Mouse (Mus musculus) cerebellum, postnatal 4 days (tissue): ENCODE data around the gene Asb14.
"Not testable (repeated sequence)": the region's sequence is repeated elsewhere in the genome, so short reads cannot be mapped to it uniquely, and the experiment has no call there.

Experiments used
- DNase-seq, 2 experiments: peaks; one replicate each; pipeline ENCODE4 v3.0.0; 2022; ENCODE audit warnings: low spot score in 2 of 2, mixed read lengths in 1 of 2

The Asb14 gene

GRCm38 (mm10) chr14:26894392-26894791 is at the start of gene Asb14:
TSS of gene Asb14 (plus strand) at chr14:26894557.
- DNase-seq = no peak

DNA sequence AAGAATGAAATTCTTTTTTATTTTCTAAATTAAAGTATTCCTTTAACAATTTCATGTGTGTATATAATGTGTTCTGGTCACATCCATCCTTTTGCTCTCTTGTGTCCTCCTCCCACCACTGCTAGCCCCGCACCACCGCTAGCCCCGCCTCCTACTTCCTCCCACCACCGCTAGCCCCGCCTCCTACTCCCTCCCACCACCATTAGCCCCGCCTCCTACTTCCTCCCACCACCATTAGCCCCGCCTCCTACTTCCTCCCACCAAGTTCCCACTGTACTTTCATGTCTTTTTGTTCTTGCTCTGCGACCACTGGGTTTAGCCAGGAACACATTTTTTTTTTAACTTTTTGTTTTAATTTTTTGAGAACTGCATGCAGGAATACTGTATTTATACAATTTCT is 41.3 kb upstream of the Asb14 start:
- DNase-seq = no peak

- DNase-seq = no peak
Measured at GRCm38 (mm10) chr14:26854066-26854465, 40.3 kb upstream of the Asb14 start.

GRCm38 (mm10) chr14:26858364-26858763 is 36.0 kb upstream of the Asb14 start:
- no peak for DNase-seq

DNA sequence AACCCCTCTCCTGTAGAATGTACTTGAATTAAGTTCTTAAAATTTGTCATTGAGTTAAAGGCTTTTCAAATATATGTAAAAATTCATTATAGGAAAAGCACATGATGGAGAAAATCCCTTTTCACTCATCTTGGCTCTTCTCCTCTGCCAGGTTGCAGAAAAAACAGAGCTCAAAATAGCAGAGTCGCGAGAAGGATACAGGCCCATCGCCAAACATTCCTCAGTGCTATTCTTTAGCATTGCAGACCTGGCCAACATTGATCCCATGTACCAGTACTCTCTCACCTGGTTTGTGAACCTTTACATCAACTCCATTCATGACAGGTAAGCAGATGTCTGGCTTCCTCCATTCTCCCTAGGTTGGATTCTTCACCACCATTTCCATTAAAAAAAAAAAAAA is 35.3 kb upstream of the Asb14 start:
- no peak for DNase-seq

- no peak for DNase-seq
Measured at GRCm38 (mm10) chr14:26867356-26867755, 27.0 kb upstream of the Asb14 start.

GRCm38 (mm10) chr14:26868299-26868698 is 26.1 kb upstream of the Asb14 start:
- no peak for DNase-seq

DNA sequence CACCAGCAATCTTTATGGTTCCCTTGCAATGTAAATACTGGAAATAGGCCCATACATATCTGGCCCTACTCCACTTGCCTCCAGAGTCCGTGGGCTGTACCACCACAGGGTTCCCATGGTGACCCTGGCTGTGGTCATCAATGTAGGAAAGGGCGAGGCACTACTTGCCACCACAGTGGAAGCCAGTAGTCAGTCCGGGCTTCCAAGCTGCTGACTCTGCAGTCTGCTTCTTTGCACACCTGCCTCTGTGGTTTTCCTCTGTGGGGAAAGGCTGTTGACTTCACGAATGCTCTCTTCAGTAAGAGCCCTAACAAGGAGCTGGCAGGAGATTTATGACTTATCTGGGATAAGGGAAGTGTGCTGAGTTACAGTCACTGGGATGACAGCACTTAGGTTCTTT is 15.6 kb upstream of the Asb14 start:
- DNase-seq = no peak

- no peak for DNase-seq
Measured at GRCm38 (mm10) chr14:26879976-26880375, 14.4 kb upstream of the Asb14 start.

- no peak for DNase-seq
Measured at GRCm38 (mm10) chr14:26881700-26882099, 12.7 kb upstream of the Asb14 start.

DNA sequence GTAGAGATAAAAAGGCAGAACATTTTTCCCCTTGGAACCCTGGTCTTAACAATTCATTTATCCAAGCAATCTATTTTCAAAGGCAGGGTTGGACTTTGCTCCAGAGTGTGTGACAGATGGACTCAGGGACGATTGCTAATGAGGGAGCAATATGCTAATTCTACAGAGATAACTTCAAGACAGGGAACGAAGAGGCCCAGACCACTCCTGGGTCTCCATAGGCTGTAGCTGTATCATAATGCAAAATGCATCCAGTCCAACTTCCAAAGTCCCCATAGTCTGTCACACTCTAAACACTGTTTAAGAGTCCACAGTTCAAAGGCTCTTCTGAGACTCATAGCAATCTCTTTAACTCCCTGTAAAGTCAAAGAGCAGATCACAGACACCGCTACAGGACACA is 7.1 kb upstream of the Asb14 start:
- DNase-seq = no peak

DNA sequence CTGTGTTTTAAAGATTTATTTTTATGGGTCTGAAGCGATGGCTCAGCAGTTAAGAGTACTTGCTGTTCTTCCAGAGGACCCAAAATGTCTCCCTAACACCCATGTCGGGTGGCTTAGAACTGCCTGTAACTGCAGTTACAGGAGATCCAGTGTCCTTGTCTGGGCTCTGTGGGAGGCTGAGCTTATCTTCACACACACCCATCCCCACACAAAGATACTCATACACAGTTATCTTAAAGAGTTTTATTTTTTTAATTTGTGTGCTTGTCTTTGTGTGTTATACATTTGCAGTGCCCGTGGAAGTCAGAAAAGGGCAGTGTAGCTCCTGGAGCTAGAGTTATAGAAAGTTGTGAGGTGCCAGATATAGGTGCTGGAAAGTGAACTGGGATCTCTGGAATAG is 3.6 kb upstream of the Asb14 start:
- no peak for DNase-seq

- DNase-seq = no peak
Measured at GRCm38 (mm10) chr14:26899490-26899889, 5.1 kb downstream of the Asb14 start.

DNA sequence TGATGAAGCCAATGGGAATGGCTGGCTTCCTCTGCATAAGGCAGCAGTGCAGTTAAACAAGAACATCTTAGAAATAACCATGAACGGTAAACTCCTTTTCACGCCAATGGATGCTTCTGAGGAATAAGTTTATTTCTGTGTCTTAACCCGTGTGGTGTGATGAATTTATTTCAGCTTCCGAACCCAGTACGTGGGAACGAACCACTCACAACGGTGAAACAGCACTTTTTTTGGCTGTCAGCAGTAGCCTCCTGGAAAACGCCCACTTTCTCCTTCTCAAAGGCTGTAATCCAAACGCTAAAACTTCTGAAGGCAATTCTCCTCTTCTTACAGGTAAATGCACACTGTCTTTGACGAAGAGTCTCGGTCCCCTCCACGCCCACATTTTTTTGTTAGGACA is 6.5 kb downstream of the Asb14 start:
- no peak for DNase-seq

GRCm38 (mm10) chr14:26907401-26907800 is 13.0 kb downstream of the Asb14 start:
- no peak for DNase-seq

DNA sequence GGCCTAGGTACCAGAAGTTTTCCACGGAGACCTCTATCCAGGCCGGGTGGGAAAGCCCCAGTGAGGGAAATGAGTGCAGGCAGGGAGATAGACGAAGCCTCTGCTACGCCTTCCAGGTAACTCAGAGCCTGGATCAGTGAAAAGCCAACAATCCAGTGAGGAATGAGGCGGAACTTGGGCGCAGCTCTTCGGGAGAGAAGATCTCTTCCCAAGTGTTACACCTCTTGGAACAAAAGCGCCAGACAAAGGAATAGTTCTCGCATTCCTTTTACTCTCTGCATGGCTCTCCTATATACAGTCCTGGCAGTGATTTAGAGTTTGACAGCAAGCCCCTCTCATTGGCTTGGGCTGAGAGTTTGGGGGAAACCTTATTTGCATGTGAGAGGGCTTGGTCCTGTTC is 16.1 kb downstream of the Asb14 start:
- not testable (repeated sequence) for DNase-seq

DNA sequence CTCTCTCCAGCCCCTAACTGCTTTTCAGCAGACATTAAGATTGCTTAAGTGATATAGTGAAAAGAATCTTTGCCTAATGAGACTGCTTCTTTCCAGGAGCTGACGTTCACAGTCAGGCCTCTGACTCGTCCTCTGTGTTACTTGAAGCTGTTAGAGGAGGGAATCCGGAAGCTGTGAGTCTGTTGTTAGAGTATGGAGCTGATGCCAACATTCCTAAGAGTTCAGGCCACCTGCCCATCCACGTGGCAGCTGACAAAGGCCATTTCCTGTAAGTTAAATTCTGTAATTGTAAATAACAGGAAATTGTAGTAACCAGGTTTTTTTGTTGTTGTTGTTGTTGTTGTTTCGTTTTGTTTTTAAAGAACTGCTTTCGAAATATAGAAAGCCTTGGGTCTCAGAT is 16.8 kb downstream of the Asb14 start:
- no peak for DNase-seq

DNA sequence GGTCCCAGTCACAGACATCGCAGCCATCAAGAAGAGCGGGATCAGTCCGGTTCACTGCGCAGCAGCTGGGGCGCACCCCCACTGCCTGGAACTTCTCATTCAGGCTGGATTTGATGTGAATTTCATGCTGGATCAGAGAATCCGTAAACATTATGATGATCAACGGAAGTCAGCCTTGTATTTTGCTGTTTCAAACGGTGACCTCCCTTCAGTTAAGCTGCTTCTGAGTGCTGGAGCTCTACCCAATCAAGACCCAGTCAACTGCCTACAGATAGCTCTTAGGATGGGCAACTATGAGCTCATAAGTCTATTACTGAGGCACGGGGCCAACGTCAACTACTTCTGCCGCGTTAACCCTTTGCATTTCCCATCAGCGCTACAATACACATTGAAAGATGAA is 17.5 kb downstream of the Asb14 start:
- no peak for DNase-seq

GRCm38 (mm10) chr14:26913681-26914268 is 19.4 kb downstream of the Asb14 start:
- no peak for DNase-seq

DNA sequence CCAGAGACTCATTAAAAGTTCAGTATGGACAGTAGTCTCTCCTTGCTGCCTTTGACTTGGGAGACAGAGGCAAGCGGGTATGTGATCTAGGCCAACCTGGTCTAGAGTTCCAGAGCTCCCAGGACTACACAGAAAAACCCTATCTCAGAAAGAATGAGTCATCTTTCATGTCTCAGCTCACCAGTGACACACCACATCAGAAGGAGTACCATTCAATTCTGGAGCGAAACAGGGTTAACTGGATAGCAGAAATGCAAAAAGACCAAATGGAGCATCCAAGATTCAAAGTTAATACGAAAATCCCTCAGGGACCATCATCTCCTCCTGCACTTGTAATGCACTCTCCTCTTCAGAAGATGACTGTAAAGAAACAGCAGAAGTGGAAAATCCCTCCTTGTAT is 25.0 kb downstream of the Asb14 start:
- no peak for DNase-seq

DNA sequence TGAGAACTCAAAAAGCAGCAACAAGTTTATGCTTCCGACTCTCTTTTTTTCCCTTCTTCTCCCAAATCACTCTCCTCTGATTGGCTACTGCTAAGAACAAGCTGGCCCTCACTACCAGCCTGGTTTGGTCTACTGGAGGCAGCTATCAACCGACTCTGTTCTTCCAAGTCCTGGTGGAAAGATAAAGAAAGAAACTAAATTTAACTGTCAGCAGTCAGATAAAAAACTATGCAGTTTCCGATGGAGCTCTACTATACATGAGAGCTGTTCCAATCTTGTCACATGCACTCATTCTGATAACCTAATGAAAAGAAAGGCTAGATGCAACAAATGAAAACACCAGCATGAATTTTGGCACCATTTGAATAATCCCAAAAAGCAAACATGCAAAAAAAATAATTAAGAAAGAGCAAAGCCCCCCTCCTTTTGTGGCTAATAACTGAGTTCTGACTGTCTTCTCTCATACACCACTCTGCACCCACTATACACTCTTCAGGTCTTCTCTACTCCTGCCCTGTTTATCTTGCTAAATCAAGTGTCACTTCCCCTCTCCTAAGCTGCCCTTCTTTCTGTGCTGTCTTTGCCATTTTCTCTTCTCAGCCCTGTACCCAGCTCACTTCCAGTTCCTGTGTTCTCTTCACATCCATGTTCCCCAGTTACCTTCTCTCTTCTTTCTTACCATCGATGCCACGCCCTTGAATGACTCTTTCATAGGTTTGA is 29.5 kb downstream of the Asb14 start:
- DNase-seq = no peak

DNA sequence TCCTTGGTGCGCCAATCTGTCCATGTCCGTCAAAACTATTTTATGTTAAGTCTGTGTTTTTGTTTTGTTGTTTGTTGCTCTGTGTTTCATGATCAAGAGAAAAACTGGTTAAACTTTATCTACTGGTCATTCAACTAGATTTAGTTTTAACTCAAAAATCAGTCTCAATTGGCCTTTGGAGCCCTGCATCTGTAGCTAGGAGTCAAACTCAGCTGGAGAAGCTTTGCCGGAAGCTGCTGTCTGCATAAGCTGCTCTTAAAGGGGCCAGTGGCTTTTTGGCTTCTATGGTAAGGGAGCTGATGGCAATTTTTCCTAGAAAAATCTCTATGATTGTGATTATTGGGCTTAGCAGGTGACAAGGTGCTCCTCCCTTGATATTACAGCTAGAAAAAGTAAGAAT is 40.5 kb downstream of the Asb14 start:
- DNase-seq = no peak

DNA sequence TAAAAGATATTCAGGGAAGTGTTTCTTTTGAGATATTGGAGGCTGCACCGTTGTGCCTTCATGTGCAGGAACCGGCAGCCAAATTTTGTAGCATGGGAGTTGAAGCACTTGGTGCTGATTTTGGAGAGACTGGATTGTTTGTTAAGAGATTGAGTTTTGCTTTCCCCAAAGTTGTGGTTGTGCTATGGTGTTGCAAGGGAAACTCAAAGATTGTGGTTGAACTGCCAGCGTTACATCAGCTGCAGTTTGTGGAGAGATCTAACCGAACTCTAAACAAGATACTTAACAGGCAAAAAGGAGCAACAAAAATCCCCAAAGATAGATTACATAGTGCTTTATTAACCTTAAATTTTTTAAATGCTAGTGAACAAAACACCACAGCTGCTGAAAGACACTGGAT is 41.2 kb downstream of the Asb14 start:
- no peak for DNase-seq

DNA sequence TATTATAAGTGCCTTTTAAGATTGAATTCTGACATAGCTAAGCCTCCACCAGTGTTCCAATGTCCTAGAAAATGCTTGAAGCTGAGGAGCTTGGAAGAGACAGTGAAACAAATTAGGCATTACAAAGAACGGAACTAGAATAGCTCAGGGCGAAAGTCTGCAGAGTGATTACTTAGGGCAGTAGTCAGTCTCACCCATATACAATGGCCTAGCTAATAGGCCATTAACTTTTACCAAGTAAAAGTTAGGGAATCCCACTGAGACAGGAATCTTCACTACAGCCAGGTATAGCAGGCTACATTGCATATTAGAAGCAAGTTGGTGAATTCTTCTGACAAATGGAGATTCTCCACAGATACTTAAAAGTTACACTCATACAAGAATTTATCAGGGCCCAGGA is 61.8 kb downstream of the Asb14 start:
- not testable (repeated sequence) for DNase-seq
